Comparison of ENCODE assay signal across 8 mouse cellular contexts in the genomic region with DNA sequence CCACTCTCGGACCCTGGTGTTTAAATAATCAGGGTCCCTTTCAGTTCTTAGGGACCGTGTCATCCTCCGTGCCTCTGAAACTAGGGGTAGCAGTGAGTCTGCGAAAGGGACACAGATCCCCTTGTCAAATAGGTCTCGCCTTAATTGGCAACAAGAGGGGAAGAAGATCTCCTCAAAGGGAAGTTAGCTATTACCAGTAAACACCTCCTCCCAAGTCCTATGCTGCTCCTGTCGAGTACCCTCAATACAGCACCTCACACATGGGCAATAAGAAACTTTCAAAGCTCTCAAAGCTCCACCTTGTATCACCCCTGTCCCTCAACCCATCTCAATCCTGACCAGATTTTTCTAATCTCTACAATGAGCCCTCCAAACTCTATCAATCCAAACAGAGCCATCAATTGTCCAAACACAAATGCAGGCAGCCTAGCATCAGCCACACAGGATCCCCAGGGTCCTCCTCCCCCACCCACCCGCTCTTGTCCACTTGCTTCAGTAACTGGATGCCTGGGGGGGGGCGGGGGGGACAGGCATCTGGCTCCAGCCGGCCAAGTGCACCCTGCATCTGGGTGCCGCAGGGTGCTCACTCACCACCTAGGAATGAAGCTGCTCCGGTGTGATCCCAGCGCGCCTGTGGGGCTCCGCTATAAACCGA. TPM values are rescaled to one million over a fixed set of nuclear protein-coding genes. Genes with fewer than 3 reads are reported as not detected.
DNase-seq lines count a peak whose midpoint lies in the region; ATAC-seq and TF ChIP-seq lines count a peak whose summit lies in the region.

No protein-coding gene starts in this region.

- TF ChIP-seq CTCF in heart, postnatal 0 days (IDR thresholded peaks at IDR 0.05; ENCODE audit: low read depth) = no peak
- no peak for TF ChIP-seq CTCF in G1E (IDR thresholded peaks at IDR 0.05; ENCODE audit: low read depth, low read length)

- no peaks in the 10 kb centered on the region for H3K36me3 ChIP-seq in heart, postnatal 0 days (replicated peaks; ENCODE audit: control insufficient read depth, insufficient read depth, low read length)
- H3K36me3 ChIP-seq in G1E (replicated peaks) = peaks cover 5% of the 10 kb centered on the region
- no peaks in the 10 kb centered on the region for H3K36me3 ChIP-seq in hindbrain, embryonic 11.5 days (ENCODE audit: control insufficient read depth, insufficient read depth, low read length)
- H3K36me3 ChIP-seq in midbrain, embryonic 13.5 days = peaks cover 15% of the 10 kb centered on the region

- ATAC-seq in heart, postnatal 0 days (ENCODE audit: insufficient read depth, low read depth) = peak; percentile 8; the same call in 1 of the 2 replicates
- ATAC-seq in G1E (ENCODE audit: extremely low read depth, insufficient number of reproducible peaks, low FRiP score, poor library complexity, severe bottlenecking) = no peak
- ATAC-seq in hindbrain, embryonic 11.5 days (ENCODE audit: low FRiP score) = peak; percentile 58
- ATAC-seq in midbrain, embryonic 13.5 days = no peak
- ATAC-seq in frontal cortex, adult (ENCODE audit: low TSS enrichment) = no peak

- H3K9me3 ChIP-seq in heart, postnatal 0 days (replicated peaks; ENCODE audit: control insufficient read depth, low read length) = no peaks in the 10 kb centered on the region
- no peaks in the 10 kb centered on the region for H3K9me3 ChIP-seq in G1E (replicated peaks)
- H3K9me3 ChIP-seq in hindbrain, embryonic 11.5 days (ENCODE audit: control insufficient read depth, low read length) = no peaks in the 10 kb centered on the region
- no peaks in the 10 kb centered on the region for H3K9me3 ChIP-seq in midbrain, embryonic 13.5 days

- WGBS in heart, postnatal 0 days = 19% methylated on average over 15 of the region's 15 CpGs
- 22% methylated on average over 15 of the region's 15 CpGs for WGBS in hindbrain, embryonic 11.5 days
- WGBS in midbrain, embryonic 13.5 days = 16% methylated on average over 15 of the region's 15 CpGs

- no peaks in the 10 kb centered on the region for H3K27me3 ChIP-seq in heart, postnatal 0 days (ENCODE audit: control insufficient read depth, insufficient read depth, low read length)
- H3K27me3 ChIP-seq in G1E (ENCODE audit: insufficient read depth, low read length) = peaks cover 70% of the 10 kb centered on the region
- H3K27me3 ChIP-seq in hindbrain, embryonic 11.5 days (ENCODE audit: control insufficient read depth, insufficient read depth, low read length) = no peaks in the 10 kb centered on the region
- H3K27me3 ChIP-seq in midbrain, embryonic 13.5 days = 0 out of 2 replicates have a peak, but pooled peaks cover 3% of the 10 kb centered on the region

- peak overlapping the region; percentile 99 for H3K4me2 ChIP-seq in heart, postnatal 0 days (ENCODE audit: low read depth, low read length)
- peak overlapping the region; percentile 93 for H3K4me2 ChIP-seq in hindbrain, embryonic 11.5 days (replicated peaks; ENCODE audit: low read depth, low read length)
- peak overlapping the region; percentile 89 for H3K4me2 ChIP-seq in midbrain, embryonic 13.5 days (replicated peaks)

- peak overlapping the region; percentile 19 for H3K9ac ChIP-seq in heart, postnatal 0 days (replicated peaks; ENCODE audit: low read depth, low read length)
- H3K9ac ChIP-seq in hindbrain, embryonic 11.5 days (ENCODE audit: low read depth, low read length) = peak overlapping the region; percentile 71
- peak overlapping the region; percentile 86 for H3K9ac ChIP-seq in midbrain, embryonic 13.5 days (replicated peaks)

- no peaks in the 10 kb centered on the region; the same call in 1 of the 2 replicates for H3K4me1 ChIP-seq in heart, postnatal 0 days (ENCODE audit: control insufficient read depth, insufficient read depth)
- H3K4me1 ChIP-seq in G1E (ENCODE audit: insufficient read depth, low read depth, low read length) = peaks cover 28% of the 10 kb centered on the region
- no peaks in the 10 kb centered on the region for H3K4me1 ChIP-seq in hindbrain, embryonic 11.5 days (replicated peaks; ENCODE audit: control insufficient read depth, insufficient read depth, low read length)
- H3K4me1 ChIP-seq in midbrain, embryonic 13.5 days (replicated peaks) = peaks cover 16% of the 10 kb centered on the region

- peak overlapping the region; percentile 61 for H3K4me3 ChIP-seq in heart, postnatal 0 days (ENCODE audit: low read depth, low read length)
- peak overlapping the region; percentile 73 for H3K4me3 ChIP-seq in G1E (ENCODE audit: low read depth, low read length)
- peak overlapping the region; percentile 67 for H3K4me3 ChIP-seq in hindbrain, embryonic 11.5 days (ENCODE audit: low read depth, low read length)
- H3K4me3 ChIP-seq in midbrain, embryonic 13.5 days (replicated peaks) = peak overlapping the region; percentile 64

- intact Hi-C loops in left cerebral cortex, postnatal 36 days (cut with DNase I) = loop anchor here (5.0 to 10.0 kb wide), 2 partner anchors 169 to 442 kb away; a partner anchor contains a TSS

- no peak for TF ChIP-seq EP300 in heart, postnatal 0 days (IDR thresholded peaks at IDR 0.05; ENCODE audit: low read depth)

- 0 out of 2 replicates have a peak overlapping the region, but pooled peaks have one; percentile 1 for H3K27ac ChIP-seq in heart, postnatal 0 days (ENCODE audit: low read depth)
- H3K27ac ChIP-seq in hindbrain, embryonic 11.5 days (ENCODE audit: low read depth, low read length) = peak overlapping the region; percentile 60
- peak overlapping the region; percentile 78 for H3K27ac ChIP-seq in midbrain, embryonic 13.5 days

- no peak for DNase-seq in heart, postnatal 0 days (ENCODE audit: low spot score)
- no peak for DNase-seq in heart, adult 18-20 months
- no peak for DNase-seq in G1E (ENCODE audit: low spot score)
- DNase-seq in hindbrain, embryonic 11.5 days (ENCODE audit: low spot score) = no peak
- DNase-seq in spleen, adult 18-20 months = no peak
- no peak for DNase-seq in left cerebral cortex, postnatal 36 days (ENCODE audit: low spot score in 2 of 2)

RNA-seq across cellular contexts. Expression of a gene that starts 0.4 kb away (rescaled TPM):
- 7.3 and 14.8 TPM in 2 replicates for total RNA-seq in heart, postnatal 0 days (2014; rRNA removed; ENCODE audit: low replicate concordance)
- 4.0 and 4.5 TPM in 2 replicates for polyA plus RNA-seq in heart, postnatal 0 days (2015; fragmentation: Nextera tagmentation; extraction: Ambion mirVana)
- total RNA-seq in heart, adult 18-20 months (2021) = 1 to 10 TPM; 1.5 to 1.8 TPM
- 5.9 and 8.1 TPM in 2 replicates for total RNA-seq in G1E (2014; fragmentation: Nextera tagmentation)
- total RNA-seq in G1E (2017) = 2.3 and 3.1 TPM in 2 replicates
- 4.1 and 5.3 TPM in 2 replicates for polyA plus RNA-seq in G1E (2012)
- 7.1 and 7.5 TPM in 2 replicates for polyA plus RNA-seq in hindbrain, embryonic 11.5 days (2014; fragmentation: Nextera tagmentation; extraction: Ambion mirVana)
- 21.8 and 23.4 TPM in 2 replicates for polyA plus RNA-seq in midbrain, embryonic 13.5 days (2015; fragmentation: Nextera tagmentation; extraction: Ambion mirVana)
- 10 to 100 TPM; 21.1 to 25.2 TPM for total RNA-seq in left cerebral cortex, postnatal 36 days (2021)

RNA-seq across cellular contexts. Expression of a gene that starts 16.9 kb away (rescaled TPM):
- total RNA-seq in heart, postnatal 0 days (2014; rRNA removed; ENCODE audit: low replicate concordance) = 99.2 and 113 TPM in 2 replicates
- 20.4 and 23.1 TPM in 2 replicates for polyA plus RNA-seq in heart, postnatal 0 days (2015; fragmentation: Nextera tagmentation; extraction: Ambion mirVana)
- total RNA-seq in heart, adult 18-20 months (2021) = 10 to 100 TPM; 37.1 to 38.8 TPM
- total RNA-seq in G1E (2014; fragmentation: Nextera tagmentation) (not detected in 2 replicates), G1E (2017) (under 0.01 and 0.05 TPM in 2 replicates)
- 0.07 TPM in 2 replicates for polyA plus RNA-seq in G1E (2012)
- polyA plus RNA-seq in hindbrain, embryonic 11.5 days (2014; fragmentation: Nextera tagmentation; extraction: Ambion mirVana) = 21.0 and 21.3 TPM in 2 replicates
- polyA plus RNA-seq in midbrain, embryonic 13.5 days (2015; fragmentation: Nextera tagmentation; extraction: Ambion mirVana) = 7.5 and 8.6 TPM in 2 replicates
- 1 to 10 TPM; 5.3 to 6.1 TPM for total RNA-seq in left cerebral cortex, postnatal 36 days (2021)

RNA-seq across cellular contexts. Expression of a gene that starts 18.8 kb away (rescaled TPM):
- total RNA-seq in heart, postnatal 0 days (2014; rRNA removed; ENCODE audit: low replicate concordance) = 44.8 and 46.8 TPM in 2 replicates
- polyA plus RNA-seq in heart, postnatal 0 days (2015; fragmentation: Nextera tagmentation; extraction: Ambion mirVana) = 22.9 and 28.6 TPM in 2 replicates
- 10 to 100 TPM; 12.0 to 13.3 TPM for total RNA-seq in heart, adult 18-20 months (2021)
- total RNA-seq in G1E (2014; fragmentation: Nextera tagmentation) (21.7 and 25.5 TPM in 2 replicates), G1E (2017) (4.6 and 8.8 TPM in 2 replicates)
- polyA plus RNA-seq in G1E (2012) = 57.8 and 77.7 TPM in 2 replicates
- 27.4 and 28.6 TPM in 2 replicates for polyA plus RNA-seq in hindbrain, embryonic 11.5 days (2014; fragmentation: Nextera tagmentation; extraction: Ambion mirVana)
- polyA plus RNA-seq in midbrain, embryonic 13.5 days (2015; fragmentation: Nextera tagmentation; extraction: Ambion mirVana) = 19.8 and 22.1 TPM in 2 replicates
- 1 to 10 TPM; 3.5 to 5.1 TPM for total RNA-seq in left cerebral cortex, postnatal 36 days (2021)

RNA-seq across cellular contexts. Expression of a gene that starts 25.5 kb away (rescaled TPM):
- total RNA-seq in heart, postnatal 0 days (2014; rRNA removed; ENCODE audit: low replicate concordance) = 77.2 and 139 TPM in 2 replicates
- 34.9 and 38.0 TPM in 2 replicates for polyA plus RNA-seq in heart, postnatal 0 days (2015; fragmentation: Nextera tagmentation; extraction: Ambion mirVana)
- total RNA-seq in heart, adult 18-20 months (2021) = 10 to 100 TPM; 44.4 to 55.6 TPM
- total RNA-seq in G1E (2014; fragmentation: Nextera tagmentation) (167 and 243 TPM in 2 replicates), G1E (2017) (185 and 189 TPM in 2 replicates)
- 329 and 331 TPM in 2 replicates for polyA plus RNA-seq in G1E (2012)
- polyA plus RNA-seq in hindbrain, embryonic 11.5 days (2014; fragmentation: Nextera tagmentation; extraction: Ambion mirVana) = 138 and 140 TPM in 2 replicates
- polyA plus RNA-seq in midbrain, embryonic 13.5 days (2015; fragmentation: Nextera tagmentation; extraction: Ambion mirVana) = 116 and 123 TPM in 2 replicates
- total RNA-seq in left cerebral cortex, postnatal 36 days (2021) = 100 to 1,000 TPM; 132 to 230 TPM

RNA-seq across cellular contexts. Expression of a gene that starts 38.6 kb away (rescaled TPM):
- 4.1 and 5.6 TPM in 2 replicates for total RNA-seq in heart, postnatal 0 days (2014; rRNA removed; ENCODE audit: low replicate concordance)
- polyA plus RNA-seq in heart, postnatal 0 days (2015; fragmentation: Nextera tagmentation; extraction: Ambion mirVana) = 11.5 and 11.9 TPM in 2 replicates
- total RNA-seq in heart, adult 18-20 months (2021) = 10 to 100 TPM in 1 of 2 experiments, 1 to 10 TPM in 1; 8.1 to 10.7 TPM
- 17.9 and 24.7 TPM in 2 replicates for total RNA-seq in G1E (2014; fragmentation: Nextera tagmentation)
- total RNA-seq in G1E (2017) = 11.7 and 13.8 TPM in 2 replicates
- 29.7 and 29.9 TPM in 2 replicates for polyA plus RNA-seq in G1E (2012)
- 8.6 and 9.0 TPM in 2 replicates for polyA plus RNA-seq in hindbrain, embryonic 11.5 days (2014; fragmentation: Nextera tagmentation; extraction: Ambion mirVana)
- polyA plus RNA-seq in midbrain, embryonic 13.5 days (2015; fragmentation: Nextera tagmentation; extraction: Ambion mirVana) = 9.7 and 10.0 TPM in 2 replicates
- 10 to 100 TPM; 11.4 to 15.0 TPM for total RNA-seq in left cerebral cortex, postnatal 36 days (2021)

Comparison
In these comparisons a context has a peak if more than half of its experiments do, and no peak if none do; other contexts are left out.
1. ATAC-seq: peak in heart, postnatal 0 days (single experiment) and hindbrain, embryonic 11.5 days (single experiment); none in G1E (single experiment), midbrain, embryonic 13.5 days (single experiment) and frontal cortex, adult (single experiment).
2. H3K27ac ChIP-seq: peak in every context shown above with its lines; median percentile 78 in midbrain, embryonic 13.5 days; 60 in hindbrain, embryonic 11.5 days; 1 in heart, postnatal 0 days.
3. H3K9ac ChIP-seq: peak in every context shown above with its lines; median percentile 86 in midbrain, embryonic 13.5 days; 71 in hindbrain, embryonic 11.5 days; 19 in heart, postnatal 0 days.
4. RNA of a gene that starts 16.9 kb away (total RNA-seq): 99.2 to 113 TPM in heart, postnatal 0 days, 37.1 to 38.8 TPM in heart, adult 18-20 months and 5.3 to 6.1 TPM in left cerebral cortex, postnatal 36 days; under 0.01 to 0.05 TPM in G1E; every median in the first group is over 4 times any median in the second.
5. Peak in every context shown above with its lines, with median percentiles within 50 percentile points of each other: H3K4me2 ChIP-seq and H3K4me3 ChIP-seq.